Mouse (Mus musculus) ES-E14 (cell line): ENCODE measurements around the gene G2e3. TPM values are rescaled to one million over a fixed set of nuclear protein-coding genes. Genes with fewer than 3 reads are reported as not detected.
A peak's percentile ranks its signal among the peaks of the same experiment; 100 is the strongest.

Experiments
- DNase-seq: peaks from one replicate; pipeline ENCODE4 v3.0.0-alpha.2; 2013; ENCODE audit warnings: low read depth, low spot score
- H3K27ac ChIP-seq: 2 replicates; pipeline ENCODE4 v1.5.1; 2012; ENCODE audit warnings: low read depth, mild to moderate bottlenecking, low read length, moderate library complexity, mixed read lengths; ENCODE audit not compliant: poor library complexity, insufficient read depth, severe bottlenecking
- H3K36me3 ChIP-seq: 2 replicates; pipeline ENCODE4 v1.6.1; 2012; ENCODE audit warnings: mild to moderate bottlenecking, low read length, moderate library complexity, mixed read lengths; ENCODE audit not compliant: control insufficient read depth, poor library complexity, insufficient read depth, severe bottlenecking
- H3K4me1 ChIP-seq, 2 experiments: fragments of 150-350 bp in 1 of 2; sonication (generic) in 1 of 2; 2 replicates each; pipeline ENCODE4 v1.6.1; 2012; ENCODE audit warnings: low read length in 2 of 2, mild to moderate bottlenecking in 1 of 2, mixed read lengths in 1 of 2; ENCODE audit not compliant: control insufficient read depth in 2 of 2, insufficient read depth in 2 of 2, poor library complexity in 1 of 2
- H3K4me3 ChIP-seq, 2 experiments: fragments of 150-350 bp in 1 of 2; sonication (generic) in 1 of 2; 2 replicates each; pipeline ENCODE4 v1.5.1; 2012; ENCODE audit warnings: low read length in 2 of 2, low read depth in 1 of 2, mild to moderate bottlenecking in 1 of 2, mixed read lengths in 1 of 2; ENCODE audit not compliant: insufficient read depth in 1 of 2, poor library complexity in 1 of 2, severe bottlenecking in 1 of 2
- H3K9ac ChIP-seq: 2 replicates; pipeline ENCODE4 v1.6.1; 2012; ENCODE audit warnings: low read depth, mild to moderate bottlenecking, low read length, mixed read lengths; ENCODE audit not compliant: poor library complexity, insufficient read depth, severe bottlenecking
- H3K9me3 ChIP-seq: fragments of 150-350 bp; sonication (generic); 2 replicates; pipeline ENCODE4 v1.6.1; 2012; ENCODE audit warnings: low read depth, mild to moderate bottlenecking, low read length; ENCODE audit not compliant: control insufficient read depth, insufficient read depth
- CHD2 ChIP-seq: IDR thresholded peaks from 2 replicates; pipeline ENCODE4 v1.6.1; 2014; ENCODE audit warnings: mild to moderate bottlenecking, low read depth, low read length, inconsistent platforms
- HCFC1 ChIP-seq: IDR thresholded peaks from 2 replicates; pipeline ENCODE4 v1.6.1; 2012; ENCODE audit warnings: low read length, inconsistent platforms, borderline replicate concordance; ENCODE audit not compliant: insufficient read depth
- MAFK ChIP-seq: IDR thresholded peaks from 2 replicates; pipeline ENCODE4 v1.6.1; 2014; ENCODE audit warnings: mild to moderate bottlenecking, low read depth, low read length, inconsistent platforms; ENCODE audit not compliant: insufficient read depth
- ZC3H11A ChIP-seq: IDR thresholded peaks from 2 replicates; pipeline ENCODE4 v1.6.1; 2012; ENCODE audit warnings: low read depth, mild to moderate bottlenecking, inconsistent platforms, low read length, borderline replicate concordance
- ZNF384 ChIP-seq: IDR thresholded peaks from 2 replicates; pipeline ENCODE4 v1.6.1; 2012; ENCODE audit warnings: low read depth, low read length, inconsistent platforms
- in situ Hi-C, 2 experiments: fragments of 600-800 bp; cut with MboI; formaldehyde crosslinking; loops; one replicate each; pipeline ENCODE4 v1.15.1; 2025; ENCODE audit warnings: low sequenced_read_pairs in 2 of 2, inconsistent platforms in 1 of 2; ENCODE audit not compliant: unreplicated experiment in 2 of 2
- total RNA-seq: library from RNA; depleted of rRNA; stranded (reverse); fragments of 300-350 nt; gene quantifications from 2 replicates; pipeline ENCODE4 v1.2.3, GENCODE M21; 2012; rRNA removed

The G2e3 gene
- 37.9 and 59.1 TPM in 2 replicates for total RNA-seq

- peak within 1 kb of the TSS; percentile 77 to 82 for H3K4me3 ChIP-seq
- no peaks in the 10 kb centered on the region for H3K9me3 ChIP-seq
- H3K27ac ChIP-seq: peak within 1 kb of the TSS; percentile 92
- peak within 1 kb of the TSS; percentile 88 for H3K9ac ChIP-seq
- peaks cover 0 to 10% of the 10 kb centered on the region in 2 experiments; a peak in 2 of 4 replicates for H3K4me1 ChIP-seq
- DNase-seq: peak; percentile 75
- H3K36me3 ChIP-seq: peaks cover 4% of the 10 kb centered on the region
- peak; percentile 58; the same call in 1 of the 2 replicates for TF ChIP-seq HCFC1
- no peak for TF ChIP-seq CHD2
- in situ Hi-C loops: no loop called here
Measured at GRCm38 (mm10) chr12:51347988-51348697, at the start of gene G2e3. Gene G2e3 (plus strand): TSS chr12:51348061.

DNA sequence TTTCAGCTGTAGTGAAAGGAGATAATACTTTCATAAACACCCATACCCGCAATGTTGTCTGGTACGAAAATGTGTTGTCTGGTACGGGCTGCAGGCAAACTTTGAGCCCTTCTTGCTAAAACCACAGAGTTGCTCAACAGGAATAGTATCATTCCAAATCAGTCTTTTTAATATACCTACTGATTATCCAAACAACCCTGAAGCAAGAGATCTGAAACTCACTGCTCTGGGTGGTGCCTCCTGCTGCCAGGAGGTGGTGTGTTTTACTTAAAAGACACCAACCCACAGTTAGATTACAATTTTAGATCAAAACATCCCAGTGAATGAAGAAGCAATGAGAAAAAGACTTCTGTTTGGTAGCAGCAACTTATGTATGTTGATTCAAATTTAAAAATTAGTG lies 24.3 kb upstream of the G2e3 start:
- Histone ChIP-seq H3K4me1 (peaks cover 0 to 2% of the 10 kb centered on the region in 2 experiments; a peak in 3 of 4 replicates), H3K9ac (no peak overlapping the region), H3K4me3 (no peak overlapping the region), H3K36me3 (no peaks in the 10 kb centered on the region), H3K27ac (no peak overlapping the region), H3K9me3 (no peaks in the 10 kb centered on the region)
- in situ Hi-C loops: no loop called here
- no peak for DNase-seq
- TF ChIP-seq ZNF384 (no peak), MAFK (no peak), ZC3H11A (no peak)

GRCm38 (mm10) chr12:51326819-51327218 lies 21.0 kb upstream of the G2e3 start:
- in situ Hi-C loops: no loop called here
- Histone ChIP-seq H3K4me1 (peaks cover 0 to 2% of the 10 kb centered on the region in 2 experiments; a peak in 3 of 4 replicates), H3K9me3 (no peaks in the 10 kb centered on the region), H3K9ac (no peak overlapping the region), H3K36me3 (no peaks in the 10 kb centered on the region), H3K27ac (no peak overlapping the region), H3K4me3 (no peak overlapping the region)
- DNase-seq: no peak
- TF ChIP-seq ZNF384 (no peak), HCFC1 (no peak), MAFK (no peak), ZC3H11A (no peak), CHD2 (no peak)

GRCm38 (mm10) chr12:51337014-51337413 lies 10.8 kb upstream of the G2e3 start:
- TF ChIP-seq MAFK: no peak
- no peak for TF ChIP-seq ZC3H11A
- TF ChIP-seq ZNF384: no peak
- TF ChIP-seq CHD2: no peak
- no peak for TF ChIP-seq HCFC1
- no peak overlapping the region for H3K27ac ChIP-seq
- H3K4me3 ChIP-seq: no peak overlapping the region
- no peak for DNase-seq
- H3K9ac ChIP-seq: no peak overlapping the region
- H3K36me3 ChIP-seq: no peaks in the 10 kb centered on the region
- H3K9me3 ChIP-seq: no peaks in the 10 kb centered on the region
- in situ Hi-C loops: no loop called here
- H3K4me1 ChIP-seq: no peaks in the 10 kb centered on the region

DNA sequence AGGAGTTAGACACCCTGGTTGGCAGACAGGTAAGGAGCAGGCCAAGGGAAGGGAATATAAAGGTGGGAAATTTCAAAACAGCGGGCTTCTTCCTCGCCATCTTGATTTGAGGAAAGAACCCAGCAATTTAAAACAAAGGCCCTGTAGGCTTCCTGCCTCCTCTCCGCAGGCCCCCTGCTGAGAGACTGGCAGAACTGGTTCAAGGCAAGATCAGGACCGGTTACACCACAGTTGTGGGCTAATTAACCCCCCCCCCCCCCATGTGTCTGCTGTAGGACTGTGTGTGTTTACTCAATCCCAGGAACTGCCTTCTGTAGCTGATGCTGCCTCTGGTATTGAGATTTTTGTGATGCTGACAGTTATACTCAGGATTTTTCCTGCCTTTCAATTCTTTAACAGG lies 1.7 kb upstream of the G2e3 start:
- H3K36me3 ChIP-seq: no peaks in the 10 kb centered on the region
- DNase-seq: peak; percentile 60
- in situ Hi-C loops: no loop called here
- no peaks in the 10 kb centered on the region for H3K9me3 ChIP-seq
- peak overlapping the region; percentile 42 to 55 for H3K4me3 ChIP-seq
- H3K4me1 ChIP-seq: peaks cover 0 to 9% of the 10 kb centered on the region in 2 experiments; a peak in 2 of 4 replicates
- TF ChIP-seq CHD2: no peak
- TF ChIP-seq HCFC1: no peak
- no peak for TF ChIP-seq ZC3H11A
- TF ChIP-seq MAFK: no peak
- peak overlapping the region; percentile 8; the same call in 1 of the 2 replicates for H3K27ac ChIP-seq
- H3K9ac ChIP-seq: no peak overlapping the region; the same call in 1 of the 2 replicates
